Mouse (Mus musculus): ENCODE data around the gene Cnot6l. TPM values are rescaled to one million over a fixed set of nuclear protein-coding genes. Genes with fewer than 3 reads are reported as not detected.

Gene Cnot6l
- polyA plus RNA-seq, 1 experiment = not detected

- Histone ChIP-seq H3K4me3 (ENCODE audit: insufficient read depth, low read depth, low read length) (no peak overlapping the region), H3K27ac (ENCODE audit: insufficient read depth, low read depth, low read length) (no peak overlapping the region), H3K4me1 (ENCODE audit: control insufficient read depth, insufficient read depth, low read length) (no peaks in the 10 kb centered on the region)
- no peak for TF ChIP-seq POLR2A (IDR thresholded peaks at IDR 0.05; ENCODE audit: insufficient read depth, low read depth, low read length)
- WGBS = 43% methylated on average over 2 of the region's 2 CpGs
Measured at GRCm38 (mm10) chr5:96196547-96197052, 32.6 kb upstream of the Cnot6l start.

- no peak overlapping the region for H3K27ac ChIP-seq (ENCODE audit: insufficient read depth, low read depth, low read length)
- no peak for TF ChIP-seq POLR2A (IDR thresholded peaks at IDR 0.05; ENCODE audit: insufficient read depth, low read depth, low read length)
- TF ChIP-seq CTCF (IDR thresholded peaks at IDR 0.05; ENCODE audit: insufficient read depth, low read depth, low read length) = no peak
- WGBS = 21% methylated on average over 4 of the region's 4 CpGs
- H3K4me3 ChIP-seq (ENCODE audit: insufficient read depth, low read depth, low read length) = no peak overlapping the region
- H3K4me1 ChIP-seq (ENCODE audit: control insufficient read depth, insufficient read depth, low read length) = no peaks in the 10 kb centered on the region
Measured at GRCm38 (mm10) chr5:96191251-96191650, 27.3 kb upstream of the Cnot6l start.

- H3K27ac ChIP-seq (ENCODE audit: insufficient read depth, low read depth, low read length) = no peak overlapping the region
- H3K4me3 ChIP-seq (ENCODE audit: insufficient read depth, low read depth, low read length) = no peak overlapping the region
- WGBS = 94% methylated on average over 1 of the region's 1 CpGs
- H3K4me1 ChIP-seq (ENCODE audit: control insufficient read depth, insufficient read depth, low read length) = no peaks in the 10 kb centered on the region
- TF ChIP-seq POLR2A (IDR thresholded peaks at IDR 0.05; ENCODE audit: insufficient read depth, low read depth, low read length) (no peak), CTCF (IDR thresholded peaks at IDR 0.05; ENCODE audit: insufficient read depth, low read depth, low read length) (no peak)
Measured at GRCm38 (mm10) chr5:96189761-96190160, 25.8 kb upstream of the Cnot6l start.

- TF ChIP-seq POLR2A (IDR thresholded peaks at IDR 0.05; ENCODE audit: insufficient read depth, low read depth, low read length) = no peak
- TF ChIP-seq CTCF (IDR thresholded peaks at IDR 0.05; ENCODE audit: insufficient read depth, low read depth, low read length) = no peak
- WGBS = 14% methylated on average over 2 of the region's 2 CpGs
- Histone ChIP-seq H3K4me3 (ENCODE audit: insufficient read depth, low read depth, low read length) (no peak overlapping the region), H3K4me1 (ENCODE audit: control insufficient read depth, insufficient read depth, low read length) (peaks cover 4% of the 10 kb centered on the region), H3K27ac (ENCODE audit: insufficient read depth, low read depth, low read length) (no peak overlapping the region)
Measured at GRCm38 (mm10) chr5:96183987-96184386, 20.0 kb upstream of the Cnot6l start.

GRCm38 (mm10) chr5:96183211-96183610 is 19.2 kb upstream of the Cnot6l start:
- no peak for TF ChIP-seq CTCF (IDR thresholded peaks at IDR 0.05; ENCODE audit: insufficient read depth, low read depth, low read length)
- TF ChIP-seq POLR2A (IDR thresholded peaks at IDR 0.05; ENCODE audit: insufficient read depth, low read depth, low read length) = no peak
- Histone ChIP-seq H3K4me3 (ENCODE audit: insufficient read depth, low read depth, low read length) (no peak overlapping the region), H3K4me1 (ENCODE audit: control insufficient read depth, insufficient read depth, low read length) (peaks cover 4% of the 10 kb centered on the region), H3K27ac (ENCODE audit: insufficient read depth, low read depth, low read length) (no peak overlapping the region)
- WGBS = 93% methylated on average over 2 of the region's 2 CpGs

- no peak overlapping the region for H3K4me3 ChIP-seq (ENCODE audit: insufficient read depth, low read depth, low read length)
- no peak overlapping the region for H3K27ac ChIP-seq (ENCODE audit: insufficient read depth, low read depth, low read length)
- H3K4me1 ChIP-seq (ENCODE audit: control insufficient read depth, insufficient read depth, low read length) = no peaks in the 10 kb centered on the region
- TF ChIP-seq CTCF (IDR thresholded peaks at IDR 0.05; ENCODE audit: insufficient read depth, low read depth, low read length) = no peak
- TF ChIP-seq POLR2A (IDR thresholded peaks at IDR 0.05; ENCODE audit: insufficient read depth, low read depth, low read length) = no peak
- WGBS = 58% methylated on average over 11 of the region's 11 CpGs
Measured at GRCm38 (mm10) chr5:96176879-96177358, 12.9 kb upstream of the Cnot6l start.

GRCm38 (mm10) chr5:96176121-96176520 is 12.2 kb upstream of the Cnot6l start:
- no peak overlapping the region; the same call in 1 of the 2 replicates for H3K27ac ChIP-seq (ENCODE audit: insufficient read depth, low read depth, low read length)
- H3K4me3 ChIP-seq (ENCODE audit: insufficient read depth, low read depth, low read length) = no peak overlapping the region
- H3K4me1 ChIP-seq (ENCODE audit: control insufficient read depth, insufficient read depth, low read length) = no peaks in the 10 kb centered on the region
- TF ChIP-seq CTCF (IDR thresholded peaks at IDR 0.05; ENCODE audit: insufficient read depth, low read depth, low read length) (no peak), POLR2A (IDR thresholded peaks at IDR 0.05; ENCODE audit: insufficient read depth, low read depth, low read length) (no peak)
- 28% methylated on average over 9 of the region's 9 CpGs for WGBS

GRCm38 (mm10) chr5:96171765-96172164 is 7.8 kb upstream of the Cnot6l start:
- H3K4me1 ChIP-seq (ENCODE audit: control insufficient read depth, insufficient read depth, low read length) = no peaks in the 10 kb centered on the region
- H3K4me3 ChIP-seq (ENCODE audit: insufficient read depth, low read depth, low read length) = no peak overlapping the region

GRCm38 (mm10) chr5:96170443-96170842 is 6.5 kb upstream of the Cnot6l start:
- no peak overlapping the region for H3K4me3 ChIP-seq (ENCODE audit: insufficient read depth, low read depth, low read length)
- no peak overlapping the region for H3K27ac ChIP-seq (ENCODE audit: insufficient read depth, low read depth, low read length)
- 87% methylated on average over 3 of the region's 3 CpGs for WGBS
- H3K4me1 ChIP-seq (ENCODE audit: control insufficient read depth, insufficient read depth, low read length) = no peaks in the 10 kb centered on the region
- TF ChIP-seq CTCF (IDR thresholded peaks at IDR 0.05; ENCODE audit: insufficient read depth, low read depth, low read length) (no peak), POLR2A (IDR thresholded peaks at IDR 0.05; ENCODE audit: insufficient read depth, low read depth, low read length) (no peak)

More at GRCm38 (mm10) chr5:96171765-96172164, 7.8 kb upstream of the Cnot6l start:
- TF ChIP-seq CTCF (IDR thresholded peaks at IDR 0.05; ENCODE audit: insufficient read depth, low read depth, low read length) = no peak
- TF ChIP-seq POLR2A (IDR thresholded peaks at IDR 0.05; ENCODE audit: insufficient read depth, low read depth, low read length) = no peak
- no peak overlapping the region for H3K27ac ChIP-seq (ENCODE audit: insufficient read depth, low read depth, low read length)
- 79% methylated on average over 4 of the region's 4 CpGs for WGBS

- no peak overlapping the region for H3K27ac ChIP-seq (ENCODE audit: insufficient read depth, low read depth, low read length)
- H3K4me3 ChIP-seq (ENCODE audit: insufficient read depth, low read depth, low read length) = no peak overlapping the region
- TF ChIP-seq POLR2A (IDR thresholded peaks at IDR 0.05; ENCODE audit: insufficient read depth, low read depth, low read length) (no peak), CTCF (IDR thresholded peaks at IDR 0.05; ENCODE audit: insufficient read depth, low read depth, low read length) (no peak)
- H3K4me1 ChIP-seq (ENCODE audit: control insufficient read depth, insufficient read depth, low read length) = no peaks in the 10 kb centered on the region
- 83% methylated on average over 2 of the region's 2 CpGs for WGBS
Measured at GRCm38 (mm10) chr5:96166761-96167160, 2.8 kb upstream of the Cnot6l start.
